Mouse (Mus musculus) liver, embryonic 14.5 days (tissue): ENCODE data around the gene Pcsk5. TPM values are rescaled to one million over a fixed set of nuclear protein-coding genes. Genes with fewer than 3 reads are reported as not detected.

Source experiments
- ATAC-seq: fragments of 200-750 bp; cut with Nextera tagmentation; 2 replicates; pipeline ENCODE4 v1.8.0; 2017; ENCODE audit warnings: moderate number of reproducible peaks, mild to moderate bottlenecking, moderate library complexity; ENCODE audit not compliant: insufficient read depth
- DNase-seq, 3 experiments: peaks; one replicate each; pipeline ENCODE4 v3.0.0-alpha.2; 2012 to 2013; ENCODE audit warnings: low read depth in 3 of 3, low spot score in 3 of 3
- H3K27ac ChIP-seq: fragments of 300-500 bp; sonication (generic); 2 replicates; pipeline ENCODE4 v1.5.1; 2014; ENCODE audit warnings: moderate library complexity, mild to moderate bottlenecking, control low read depth, inconsistent platforms
- H3K27me3 ChIP-seq: fragments of 300-500 bp; sonication (generic); 2 replicates; pipeline ENCODE4 v1.6.1; 2014; ENCODE audit warnings: mild to moderate bottlenecking, low read length, moderate library complexity; ENCODE audit not compliant: control insufficient read depth, insufficient read depth
- H3K36me3 ChIP-seq: fragments of 300-500 bp; sonication (generic); replicated peaks from 2 replicates; pipeline ENCODE4 v1.6.1; 2014; ENCODE audit warnings: low read depth; ENCODE audit not compliant: control insufficient read depth, insufficient read depth
- H3K4me1 ChIP-seq, 2 experiments: fragments of 200-500 bp in 1 of 2; fragments of 300-500 bp in 1 of 2; sonication (generic) in 1 of 2; replicated peaks; 2 replicates each; pipeline ENCODE4 v1.6.1; 2012 to 2014; ENCODE audit warnings: antibody characterized with exemption in 1 of 2, inconsistent platforms in 1 of 2, low read length in 1 of 2; ENCODE audit not compliant: control insufficient read depth in 2 of 2, insufficient read depth in 2 of 2
- H3K4me2 ChIP-seq: fragments of 300-500 bp; sonication (generic); 2 replicates; pipeline ENCODE4 v1.6.1; 2014; ENCODE audit warnings: low read depth, mild to moderate bottlenecking, control low read depth, moderate library complexity
- H3K4me3 ChIP-seq, 2 experiments: fragments of 200-500 bp in 1 of 2; fragments of 300-500 bp in 1 of 2; sonication (generic) in 1 of 2; 2 replicates each; pipeline ENCODE4 v1.5.1; 2012 to 2014; ENCODE audit warnings: low read depth in 2 of 2, low read length in 2 of 2, mild to moderate bottlenecking in 2 of 2, control low read depth in 1 of 2, inconsistent platforms in 1 of 2, moderate library complexity in 1 of 2; ENCODE audit not compliant: insufficient read depth in 1 of 2
- H3K9ac ChIP-seq: fragments of 300-500 bp; sonication (generic); replicated peaks from 2 replicates; pipeline ENCODE4 v1.6.1; 2014; ENCODE audit warnings: mild to moderate bottlenecking, control low read depth, moderate library complexity
- H3K9me3 ChIP-seq: fragments of 300-500 bp; sonication (generic); 2 replicates; pipeline ENCODE4 v1.6.1; 2016; ENCODE audit warnings: low read length, mixed read lengths; ENCODE audit not compliant: control insufficient read depth
- CTCF ChIP-seq: IDR thresholded peaks from 2 replicates; pipeline ENCODE4 v1.5.1; 2016; ENCODE audit warnings: antibody characterized with exemption, low read depth, control low read depth
- EP300 ChIP-seq: IDR thresholded peaks from 2 replicates; pipeline ENCODE4 v1.6.1; 2016; ENCODE audit warnings: antibody characterized with exemption, low read depth
- WGBS: fragments of 180-500 bp; shearing (Covaris S2); extraction: QIAGEN DNeasy Blood & Tissue Kit; methylation state at CpG from one replicate; pipeline ENCODE4 v1.1.7; 2014; ENCODE audit not compliant: insufficient replicate concordance; 5-methylcytosine and 5-hydroxymethylcytosine counted together
- polyA plus RNA-seq, 2 experiments: library from polyadenylated mRNA; depleted of rRNA in 1 of 2; stranded (reverse) in 1 of 2; unstranded in 1 of 2; fragments of >200 nt; fragmentation: Nextera tagmentation in 1 of 2; extraction: Ambion mirVana in 1 of 2; gene quantifications; 2 replicates each; pipeline versions ENCODE4 v1.2.1 to v1.2.3; 2012 to 2014

The Pcsk5 gene
- polyA plus RNA-seq, 2 experiments: 0.58 to 0.61 TPM

DNA sequence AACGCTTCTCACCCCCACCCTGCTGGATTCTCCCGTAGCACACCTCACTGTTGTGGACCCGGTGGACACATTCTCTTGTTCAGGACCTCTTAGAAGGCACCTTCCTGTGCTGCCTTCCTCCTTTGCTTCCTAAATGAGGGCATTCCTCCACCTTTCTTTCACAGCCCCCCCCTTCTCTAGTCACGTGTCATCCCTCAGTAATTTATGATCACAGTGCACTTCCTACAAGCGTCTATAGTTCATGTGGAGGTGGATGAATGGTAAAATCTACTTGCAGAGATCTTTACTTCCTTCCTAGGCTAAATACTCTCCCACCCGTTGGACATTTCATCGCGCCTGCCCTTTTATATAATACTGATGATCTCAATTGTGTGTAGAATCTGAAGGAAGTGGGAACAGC lies 9.0 kb downstream of the Pcsk5 start:
- WGBS: 38% methylated on average over 8 of the region's 8 CpGs
- Histone ChIP-seq H3K4me1 (no peaks in the 10 kb centered on the region), H3K4me3 (no peak overlapping the region), H3K4me2 (no peak overlapping the region), H3K9ac (no peak overlapping the region), H3K9me3 (no peaks in the 10 kb centered on the region), H3K36me3 (no peaks in the 10 kb centered on the region), H3K27ac (no peak overlapping the region), H3K27me3 (no peaks in the 10 kb centered on the region)
- DNase-seq (no peak), ATAC-seq (no peak)
- TF ChIP-seq CTCF (no peak), EP300 (no peak)

DNA sequence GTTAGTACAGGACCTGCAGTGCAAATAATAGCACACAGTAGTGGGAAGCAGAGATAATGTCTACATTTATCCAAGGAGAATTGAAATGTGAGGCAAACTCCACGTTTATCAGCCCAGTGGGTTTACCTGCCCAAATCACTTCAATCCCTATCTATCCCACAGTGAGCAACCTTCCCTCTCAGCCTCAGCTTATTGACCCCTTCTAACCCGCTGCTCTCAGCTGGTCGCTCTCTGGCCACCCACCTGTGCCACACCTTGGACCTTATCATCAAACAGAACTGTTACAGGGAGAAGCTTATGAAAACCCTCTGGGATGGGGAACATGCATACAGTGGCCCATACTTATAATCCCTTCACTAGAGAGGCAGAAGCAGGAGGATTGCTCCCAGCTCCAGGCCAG lies 10.7 kb downstream of the Pcsk5 start:
- 53% methylated on average over 3 of the region's 3 CpGs for WGBS

GRCm38 (mm10) chr19:17820046-17820445 lies 17.4 kb downstream of the Pcsk5 start:
- ATAC-seq: no peak
- no peaks in the 10 kb centered on the region for H3K4me1 ChIP-seq
- H3K4me2 ChIP-seq: no peak overlapping the region
- TF ChIP-seq EP300 (no peak), CTCF (no peak)
- no peak overlapping the region for H3K4me3 ChIP-seq
- no peak overlapping the region for H3K9ac ChIP-seq
- no peaks in the 10 kb centered on the region for H3K27me3 ChIP-seq
- H3K9me3 ChIP-seq: no peaks in the 10 kb centered on the region
- 60% methylated on average over 2 of the region's 2 CpGs for WGBS
- no peak overlapping the region for H3K27ac ChIP-seq
- DNase-seq: no peak
- no peaks in the 10 kb centered on the region for H3K36me3 ChIP-seq

More for the DNA sequence above, 10.7 kb downstream of the Pcsk5 start:
- no peak for TF ChIP-seq EP300
- no peak for TF ChIP-seq CTCF
- Histone ChIP-seq H3K9ac (no peak overlapping the region), H3K9me3 (no peaks in the 10 kb centered on the region), H3K36me3 (no peaks in the 10 kb centered on the region), H3K27ac (no peak overlapping the region), H3K4me3 (no peak overlapping the region), H3K27me3 (no peaks in the 10 kb centered on the region), H3K4me2 (no peak overlapping the region), H3K4me1 (no peaks in the 10 kb centered on the region)
- no peak for DNase-seq
- no peak for ATAC-seq

- H3K9ac ChIP-seq: no peak overlapping the region
- H3K9me3 ChIP-seq: no peaks in the 10 kb centered on the region
- no peaks in the 10 kb centered on the region for H3K4me1 ChIP-seq
- 59% methylated on average over 5 of the region's 5 CpGs for WGBS
- ATAC-seq: no peak
- no peak overlapping the region for H3K4me3 ChIP-seq
- no peak overlapping the region for H3K27ac ChIP-seq
- TF ChIP-seq CTCF: no peak
- TF ChIP-seq EP300: no peak
- H3K27me3 ChIP-seq: no peaks in the 10 kb centered on the region
- DNase-seq: no peak
- no peak overlapping the region for H3K4me2 ChIP-seq
- no peaks in the 10 kb centered on the region for H3K36me3 ChIP-seq
Measured at GRCm38 (mm10) chr19:17819081-17819480, 18.4 kb downstream of the Pcsk5 start.

GRCm38 (mm10) chr19:17815062-17815461 lies 22.4 kb downstream of the Pcsk5 start:
- Histone ChIP-seq H3K27me3 (no peaks in the 10 kb centered on the region), H3K9ac (no peak overlapping the region), H3K27ac (no peak overlapping the region), H3K9me3 (no peaks in the 10 kb centered on the region), H3K4me1 (0 out of 4 replicates have a peak, but pooled peaks cover 0 to 4% of the 10 kb centered on the region in 2 experiments), H3K4me3 (no peak overlapping the region), H3K4me2 (no peak overlapping the region), H3K36me3 (no peaks in the 10 kb centered on the region)
- ATAC-seq (no peak), DNase-seq (no peak)
- TF ChIP-seq CTCF (no peak), EP300 (no peak)
- WGBS: 63% methylated on average over 3 of the region's 3 CpGs
